Mouse (Mus musculus): ENCODE results near the gene Cxcl16. TPM values are rescaled to one million over a fixed set of nuclear protein-coding genes. Genes with fewer than 3 reads are reported as not detected.

Cxcl16 gene
- 1 to 10 TPM in 1 of 2 experiments, under 1 TPM in 1; 0.19 to 1.3 TPM for polyA plus RNA-seq (2017; shearing (Covaris generic))

GRCm38 (mm10) chr11:70459601-70460101, at the start of gene Cxcl16:
TSS of gene Cxcl16 (minus strand) at chr11:70459984.

DNA sequence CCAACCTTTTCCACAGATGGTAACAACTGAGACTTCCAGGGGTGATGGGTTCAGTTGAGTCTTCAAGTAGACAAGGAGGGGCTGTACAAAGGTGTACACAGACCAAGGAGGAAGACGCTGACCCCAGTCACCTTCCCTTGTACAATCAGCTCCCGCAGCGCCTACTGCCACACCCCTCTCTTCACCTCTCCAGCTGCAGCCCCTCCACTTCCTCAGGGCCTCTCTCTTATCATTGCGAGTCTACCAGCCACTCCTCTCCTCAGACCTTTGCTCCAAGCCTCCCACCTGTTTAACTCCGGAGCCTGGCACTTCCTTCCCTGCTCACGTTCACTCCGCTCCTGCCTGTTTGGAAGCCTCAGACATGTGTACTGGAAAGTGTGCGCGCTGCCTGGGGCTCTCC, 45.2 kb upstream of the Cxcl16 start, which contains the start of gene Tm4sf5:
TSS of gene Tm4sf5 (plus strand) at position 275 of the 400 bp plus-strand sequence.

GRCm38 (mm10) chr11:70458688-70459600, 840 bp downstream of the Cxcl16 start, which contains the start of gene Zmynd15:
TSS of gene Zmynd15 (plus strand) at chr11:70459433.

GRCm38 (mm10) chr11:70451797-70452498, 7.8 kb downstream of the Cxcl16 start, which contains the start of gene Med11:
TSS of gene Med11 (plus strand) at chr11:70451919.

GRCm38 (mm10) chr11:70432048-70432894, 27.5 kb downstream of the Cxcl16 start, which contains the start of gene Arrb2:
TSS of gene Arrb2 (plus strand) at chr11:70432635.

DNA sequence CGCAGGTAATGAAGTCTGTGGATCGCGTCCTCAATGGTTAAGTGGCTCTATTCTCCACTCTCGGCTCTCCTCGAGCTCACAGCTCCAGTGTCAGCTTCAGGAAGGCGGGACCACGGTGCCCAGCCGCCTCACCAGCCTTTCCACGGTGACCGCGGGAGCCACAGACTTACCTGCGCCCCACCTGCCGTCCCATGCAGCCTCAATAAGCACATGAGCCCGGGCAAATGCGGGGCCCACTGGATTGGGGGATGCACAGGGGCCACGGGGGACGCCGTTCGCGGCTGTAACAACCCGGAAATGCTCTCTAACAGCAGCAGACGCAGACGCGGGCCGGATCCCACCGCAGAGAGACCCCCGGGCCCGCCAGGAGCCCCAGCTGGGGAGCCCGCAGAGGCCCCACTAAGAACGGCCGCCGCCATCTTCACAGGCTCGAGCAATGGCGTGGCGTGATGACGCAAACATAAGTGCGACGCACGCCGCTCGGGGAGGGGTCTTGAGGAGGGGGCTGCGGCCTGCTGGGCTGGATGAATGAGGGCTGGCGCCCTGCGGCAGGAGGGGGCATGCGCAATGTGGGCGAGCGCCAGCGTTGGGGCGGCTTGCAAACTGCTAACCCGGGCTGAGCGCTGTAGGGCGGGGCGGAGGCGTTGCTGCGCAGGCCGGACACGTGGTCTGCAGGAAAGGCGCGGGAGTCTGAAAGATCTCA, 50.0 kb downstream of the Cxcl16 start, which contains the start of gene Pelp1:
TSS of gene Pelp1 (minus strand) at position 438 of the 703 bp plus-strand sequence.

Other genes with a start within 250 kb of the Cxcl16 start
- gene Slc16a11, start 247.2 kb downstream of the Cxcl16 start, polyA plus RNA-seq (2017; shearing (Covaris generic)) = 1 to 10 TPM in 1 of 2 experiments, under 1 TPM in 1; 0.88 to 1.1 TPM
- gene Slc16a13, start 238.9 kb downstream of the Cxcl16 start, polyA plus RNA-seq (2017; shearing (Covaris generic)) = 1 to 10 TPM; 3.3 to 4.7 TPM
- not detected for gene Bcl6b, start 230.2 kb downstream of the Cxcl16 start, polyA plus RNA-seq (2017; shearing (Covaris generic))
- 100 to 1,000 TPM; 154 to 165 TPM for gene 0610010K14Rik, start 222.1 kb downstream of the Cxcl16 start, polyA plus RNA-seq (2017; shearing (Covaris generic))
- gene Gm21988, start 220.2 kb downstream of the Cxcl16 start, polyA plus RNA-seq (2017; shearing (Covaris generic)) = 10 to 100 TPM in 1 of 2 experiments, 1 to 10 TPM in 1; 5.8 to 10.3 TPM
- 100 to 1,000 TPM; 257 to 279 TPM for gene Rnasek, start 220.1 kb downstream of the Cxcl16 start, polyA plus RNA-seq (2017; shearing (Covaris generic))
- gene Alox12, start 204.6 kb downstream of the Cxcl16 start, polyA plus RNA-seq (2017; shearing (Covaris generic)) = under 1 TPM; 0.10 to 0.33 TPM
- 1 to 10 TPM in 1 of 2 experiments, under 1 TPM in 1; 0.22 to 1.6 TPM for gene Alox12e, start 137.4 kb downstream of the Cxcl16 start, polyA plus RNA-seq (2017; shearing (Covaris generic))
- gene Alox15, start 108.0 kb downstream of the Cxcl16 start, polyA plus RNA-seq (2017; shearing (Covaris generic)) = under 1 TPM; 0.24 to 0.53 TPM
- gene Pelp1, start 50.0 kb downstream of the Cxcl16 start, polyA plus RNA-seq (2017; shearing (Covaris generic)) = 10 to 100 TPM; 11.5 to 13.4 TPM
- 100 to 1,000 TPM; 249 to 281 TPM for gene Arrb2, start 27.3 kb downstream of the Cxcl16 start, polyA plus RNA-seq (2017; shearing (Covaris generic))
- gene Med11, start 8.1 kb downstream of the Cxcl16 start, polyA plus RNA-seq (2017; shearing (Covaris generic)) = 10 to 100 TPM; 72.7 to 76.5 TPM
- gene Zmynd15, start 551 bp downstream of the Cxcl16 start, polyA plus RNA-seq (2017; shearing (Covaris generic)) = not detected
- gene Tm4sf5, start 45.3 kb upstream of the Cxcl16 start, polyA plus RNA-seq (2017; shearing (Covaris generic)) = 1 to 10 TPM; 2.2 to 2.9 TPM
- gene Vmo1, start 54.6 kb upstream of the Cxcl16 start, polyA plus RNA-seq (2017; shearing (Covaris generic)) = not detected
- gene Gltpd2, start 59.2 kb upstream of the Cxcl16 start, polyA plus RNA-seq (2017; shearing (Covaris generic)) = not detected
- 100 to 1,000 TPM; 312 to 326 TPM for gene Psmb6, start 65.4 kb upstream of the Cxcl16 start, polyA plus RNA-seq (2017; shearing (Covaris generic))
- not detected for gene Gm40193, start 73.0 kb upstream of the Cxcl16 start, polyA plus RNA-seq (2017; shearing (Covaris generic))
- 10 to 100 TPM in 1 of 2 experiments, 1 to 10 TPM in 1; 6.9 to 10.1 TPM for gene Pld2, start 80.1 kb upstream of the Cxcl16 start, polyA plus RNA-seq (2017; shearing (Covaris generic))
- 10 to 100 TPM; 15.9 to 22.2 TPM for gene Mink1, start 102.9 kb upstream of the Cxcl16 start, polyA plus RNA-seq (2017; shearing (Covaris generic))
- gene 4930544D05Rik, start 155.9 kb upstream of the Cxcl16 start, polyA plus RNA-seq (2017; shearing (Covaris generic)) = under 1 TPM; 0.20 to 0.78 TPM
- 1 to 10 TPM; 1.0 to 1.2 TPM for gene Chrne, start 159.2 kb upstream of the Cxcl16 start, polyA plus RNA-seq (2017; shearing (Covaris generic))
- gene Gp1ba, start 179.1 kb upstream of the Cxcl16 start, polyA plus RNA-seq (2017; shearing (Covaris generic)) = under 1 TPM; 0.17 to 0.18 TPM
- gene Rnf167, start 187.3 kb upstream of the Cxcl16 start, polyA plus RNA-seq (2017; shearing (Covaris generic)) = 100 to 1,000 TPM; 350 to 474 TPM
- 100 to 1,000 TPM; 164 to 182 TPM for gene Slc25a11, start 187.5 kb upstream of the Cxcl16 start, polyA plus RNA-seq (2017; shearing (Covaris generic))
- gene Pfn1, start 194.7 kb upstream of the Cxcl16 start, polyA plus RNA-seq (2017; shearing (Covaris generic)) = 1,000 to 10,000 TPM; 4,492 to 4,564 TPM
- 10 to 100 TPM; 24.7 to 43.8 TPM for gene Eno3, start 197.2 kb upstream of the Cxcl16 start, polyA plus RNA-seq (2017; shearing (Covaris generic))
- gene Spag7, start 209.4 kb upstream of the Cxcl16 start, polyA plus RNA-seq (2017; shearing (Covaris generic)) = 10 to 100 TPM; 75.8 to 87.1 TPM
- gene Camta2, start 228.1 kb upstream of the Cxcl16 start, polyA plus RNA-seq (2017; shearing (Covaris generic)) = 10 to 100 TPM; 45.4 to 63.7 TPM
- 1 to 10 TPM in 1 of 2 experiments, not detected in 1; 1.4 TPM for gene Inca1, start 240.2 kb upstream of the Cxcl16 start, polyA plus RNA-seq (2017; shearing (Covaris generic))
- 1 to 10 TPM; 1.4 to 2.1 TPM for gene Kif1c, start 240.6 kb upstream of the Cxcl16 start, polyA plus RNA-seq (2017; shearing (Covaris generic))

All from inflammation-experienced regulatory T-cells (primary cell).